Mouse (Mus musculus): ENCODE data around the gene Mllt3.

Mllt3 gene

DNA sequence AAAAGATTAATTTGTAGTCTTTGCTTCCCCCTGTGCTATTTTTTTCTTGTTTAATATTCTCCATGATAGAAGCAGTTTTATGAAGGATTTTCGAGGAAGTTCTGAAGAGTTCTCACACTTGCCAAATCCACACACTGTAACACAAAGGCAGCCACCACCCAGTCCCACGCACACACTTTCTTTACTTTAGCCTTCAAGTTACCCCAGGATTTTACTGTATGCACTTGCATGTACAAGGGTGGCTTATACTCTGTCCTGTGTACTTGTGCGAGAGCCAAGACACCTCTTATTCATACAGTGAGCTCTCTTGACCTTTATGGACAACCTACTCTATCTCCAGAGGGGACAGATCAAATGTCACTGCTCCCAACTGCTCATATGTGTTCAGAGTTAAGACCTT lies 209.5 kb downstream of the Mllt3 start:
- no peak for DNase-seq (ENCODE audit: low spot score in 2 of 2)

DNA sequence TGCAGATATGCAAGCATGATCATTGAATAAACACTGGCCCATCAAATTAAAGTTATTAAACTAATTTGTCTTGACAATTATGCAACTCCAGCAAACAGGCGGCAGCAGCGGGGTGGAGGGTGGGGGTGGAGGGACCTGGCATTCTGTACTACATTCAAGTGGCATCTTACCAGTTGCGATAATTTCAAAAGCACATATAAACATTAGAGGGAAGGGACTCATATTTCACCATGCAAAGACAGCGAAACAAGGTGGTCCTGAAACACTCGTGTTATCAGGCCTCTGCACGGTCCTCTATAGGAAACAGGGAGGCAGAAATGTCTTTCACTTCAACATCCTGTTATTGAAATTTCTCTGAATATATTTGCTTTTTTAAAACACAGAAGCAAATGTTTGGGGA lies 210.0 kb downstream of the Mllt3 start:
- no peak for DNase-seq (ENCODE audit: low spot score in 2 of 2)

DNA sequence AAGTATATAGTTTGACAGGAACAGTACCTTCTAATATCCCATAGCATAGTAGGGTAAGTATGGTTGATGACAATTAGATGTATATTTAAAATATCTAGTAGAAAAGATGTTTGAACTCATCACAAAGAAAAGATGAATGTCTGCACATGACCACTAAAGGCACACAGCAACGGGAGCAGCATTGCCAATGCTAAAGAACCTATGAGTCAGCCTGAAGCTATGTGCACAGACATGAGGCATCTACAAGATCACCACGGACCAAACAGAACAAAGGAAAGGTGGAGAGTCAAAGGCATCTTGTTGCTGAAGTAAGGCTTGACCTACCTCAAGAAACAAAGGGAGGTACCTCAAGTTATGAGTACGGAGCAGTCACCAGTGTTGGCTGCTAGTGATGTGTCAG lies 212.3 kb downstream of the Mllt3 start:
- DNase-seq (ENCODE audit: low spot score in 2 of 2), result no peak

- no peak for DNase-seq (ENCODE audit: low spot score in 2 of 2)
These were observed 214.0 kb downstream of the Mllt3 start for GRCm38 (mm10) chr4:87819182-87819581.

DNA sequence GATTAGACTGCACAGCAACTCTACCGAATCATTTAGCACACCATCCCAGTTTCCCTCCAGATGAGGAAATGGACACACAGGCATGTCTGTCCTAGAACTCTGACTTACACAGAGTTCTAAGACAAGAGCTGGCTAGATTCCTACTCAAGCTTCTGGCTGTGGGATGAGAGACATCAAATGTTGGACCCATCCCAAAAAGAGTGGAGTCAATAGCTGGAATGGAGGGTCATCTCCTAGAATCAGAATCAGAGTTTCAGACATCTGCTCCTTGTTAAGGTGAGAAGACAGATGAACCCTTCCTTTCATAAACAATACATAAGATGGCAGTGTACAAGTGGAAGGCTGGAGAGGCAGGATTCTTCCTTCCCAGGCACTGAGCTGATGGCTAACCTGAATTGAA lies 214.9 kb downstream of the Mllt3 start:
- no peak for DNase-seq (ENCODE audit: low spot score in 2 of 2)

DNA sequence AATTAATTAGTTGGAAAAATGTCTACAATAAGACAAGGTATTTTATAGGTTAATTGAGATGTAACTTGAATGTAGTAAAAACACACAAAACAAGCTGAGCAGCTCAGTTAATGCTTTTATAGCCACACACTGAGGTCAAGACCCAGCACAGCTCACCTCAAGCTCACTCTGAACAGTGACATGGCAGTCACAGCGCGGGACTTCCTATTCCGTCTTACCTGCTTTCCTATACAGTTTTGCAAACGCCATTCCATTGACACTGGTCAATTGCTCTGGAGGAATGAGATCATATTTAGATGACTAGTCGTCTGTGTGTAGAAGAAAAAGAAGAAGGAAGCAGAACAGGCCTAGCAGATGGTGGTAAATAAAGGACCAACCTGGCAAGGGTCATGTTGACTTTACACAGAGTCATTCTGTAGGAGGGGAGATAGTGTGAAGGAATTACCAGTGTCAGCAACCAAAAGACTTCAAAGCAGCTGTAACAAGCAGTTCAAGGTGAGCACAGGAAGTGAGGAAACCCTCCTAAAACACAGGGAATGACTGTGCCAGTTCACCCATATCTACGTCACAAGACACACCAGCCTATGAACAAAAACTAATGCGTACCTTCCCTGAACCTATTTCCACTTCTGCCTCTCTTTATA lies 217.6 kb downstream of the Mllt3 start:
- DNase-seq (ENCODE audit: low spot score in 2 of 2), result no peak

GRCm38 (mm10) chr4:87811899-87812298 lies 221.3 kb downstream of the Mllt3 start:
- DNase-seq (ENCODE audit: low spot score in 2 of 2), result no peak

GRCm38 (mm10) chr4:87806196-87806987 lies 226.8 kb downstream of the Mllt3 start:
- DNase-seq (ENCODE audit: low spot score in 2 of 2), result no peak

DNA sequence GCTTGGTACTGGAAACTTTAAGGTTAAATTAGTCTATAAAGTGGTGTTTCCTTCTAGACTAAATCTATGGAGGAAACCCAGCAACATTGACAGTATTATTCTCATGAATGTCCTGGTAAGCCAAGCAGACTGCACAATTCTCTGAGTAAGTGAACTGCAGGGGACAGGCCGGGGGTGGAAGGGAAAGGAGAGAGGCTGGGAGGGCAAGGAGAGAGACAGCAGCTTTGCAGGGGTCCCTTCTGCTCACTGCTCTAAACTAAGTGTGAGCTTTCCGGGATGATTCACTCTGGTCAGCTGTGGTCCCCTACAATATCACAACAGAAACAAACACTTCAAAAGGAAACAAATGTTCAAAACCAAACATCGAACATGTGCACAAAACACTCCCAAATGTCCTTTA lies 228.6 kb downstream of the Mllt3 start:
- DNase-seq (ENCODE audit: low spot score in 2 of 2), result no peak

- DNase-seq (ENCODE audit: low spot score in 2 of 2), result no peak
These were observed 229.9 kb downstream of the Mllt3 start for GRCm38 (mm10) chr4:87803313-87803712.

GRCm38 (mm10) chr4:87802140-87802539 lies 231.0 kb downstream of the Mllt3 start:
- no peak for DNase-seq (ENCODE audit: low spot score in 2 of 2)

DNA sequence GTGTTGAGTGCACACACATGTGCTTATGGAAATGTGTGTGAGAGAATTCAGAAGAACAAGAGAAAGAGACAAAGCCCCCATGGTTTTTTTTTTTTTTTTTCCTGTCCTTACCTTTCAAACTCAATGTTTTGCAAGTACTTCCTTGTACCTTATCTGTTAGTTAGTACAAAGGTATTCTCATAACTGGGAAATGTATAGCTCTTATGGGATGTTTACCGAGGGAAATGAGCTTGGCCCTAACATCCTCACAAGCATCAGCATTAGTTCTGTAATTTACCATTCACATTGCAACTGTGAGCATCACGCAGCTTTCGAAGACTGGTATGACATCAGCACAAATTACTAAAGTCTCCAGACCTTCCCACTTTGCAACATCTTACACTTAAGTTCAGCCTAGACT lies 231.8 kb downstream of the Mllt3 start:
- DNase-seq (ENCODE audit: low spot score in 2 of 2), result no peak

- no peak for DNase-seq (ENCODE audit: low spot score in 2 of 2)
These were observed 232.9 kb downstream of the Mllt3 start for GRCm38 (mm10) chr4:87800276-87800675.

DNA sequence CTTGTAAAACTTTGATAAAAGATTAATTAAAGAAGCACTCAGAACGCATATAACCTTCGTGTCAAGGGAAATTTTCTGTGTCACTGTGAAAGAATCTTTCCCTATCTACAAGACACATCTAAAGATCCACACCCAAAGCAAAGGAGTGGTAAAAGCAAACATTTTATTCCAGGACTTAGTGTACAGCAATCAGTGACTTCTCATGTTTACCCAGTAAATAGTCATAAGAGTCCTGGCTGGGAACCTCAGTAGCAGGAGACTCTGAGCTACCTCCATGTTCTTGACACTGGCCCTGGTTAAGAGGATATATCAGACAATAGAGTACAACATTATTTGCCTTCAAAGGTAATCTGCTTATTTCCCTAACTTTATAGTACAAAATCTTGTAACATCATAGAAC lies 233.7 kb downstream of the Mllt3 start:
- no peak for DNase-seq (ENCODE audit: low spot score in 2 of 2)

- no peak for DNase-seq (ENCODE audit: low spot score in 2 of 2)
These were observed 237.9 kb downstream of the Mllt3 start for GRCm38 (mm10) chr4:87795261-87795660.

- DNase-seq (ENCODE audit: low spot score in 2 of 2), result no peak
These were observed 238.9 kb downstream of the Mllt3 start for GRCm38 (mm10) chr4:87794216-87794615.

DNA sequence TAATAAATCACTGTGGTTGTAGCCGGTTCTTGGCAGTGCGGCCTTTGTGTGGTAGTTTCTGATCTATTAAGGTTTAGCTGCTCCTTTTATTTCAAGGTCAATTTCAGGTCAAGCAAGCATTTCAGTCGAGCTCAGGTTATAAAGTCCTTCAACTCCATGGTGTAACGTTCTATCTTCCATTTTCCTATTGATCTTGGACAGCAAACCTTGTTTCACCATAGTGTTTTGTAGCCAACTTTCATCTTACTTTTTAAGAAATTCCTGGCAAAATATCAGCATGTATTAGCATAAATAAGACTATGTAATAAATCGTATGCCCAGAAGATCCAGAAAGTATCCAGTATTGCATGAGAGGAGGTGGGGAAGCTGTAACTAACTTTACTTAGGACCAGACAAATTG lies 240.7 kb downstream of the Mllt3 start:
- DNase-seq (ENCODE audit: low spot score in 2 of 2), result no peak

DNA sequence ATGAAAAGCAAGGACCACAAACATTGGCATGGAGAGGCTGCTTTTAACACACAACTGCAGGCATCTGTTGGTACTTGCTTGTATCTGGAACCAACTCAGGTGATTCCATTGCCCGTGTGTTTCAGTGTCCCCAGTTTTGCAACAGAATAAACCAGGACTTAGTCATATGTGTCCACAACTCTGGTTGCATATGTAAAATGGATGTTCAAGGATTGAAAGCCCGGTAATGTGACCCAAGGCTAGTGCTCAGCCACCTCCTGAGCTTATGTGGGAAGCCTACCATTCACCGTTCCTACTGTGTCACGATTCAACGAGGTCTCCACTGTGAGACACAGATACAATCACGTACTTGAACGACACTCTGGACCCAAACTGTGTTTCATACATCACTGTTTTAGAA lies 243.7 kb downstream of the Mllt3 start:
- DNase-seq (ENCODE audit: low spot score in 2 of 2), result no peak

GRCm38 (mm10) chr4:87788691-87789090 lies 244.5 kb downstream of the Mllt3 start:
- DNase-seq (ENCODE audit: low spot score in 2 of 2), result peak; percentile 22 to 49

GRCm38 (mm10) chr4:87785132-87786074 lies 247.8 kb downstream of the Mllt3 start:
- no peak for DNase-seq (ENCODE audit: low spot score in 2 of 2)

DNA sequence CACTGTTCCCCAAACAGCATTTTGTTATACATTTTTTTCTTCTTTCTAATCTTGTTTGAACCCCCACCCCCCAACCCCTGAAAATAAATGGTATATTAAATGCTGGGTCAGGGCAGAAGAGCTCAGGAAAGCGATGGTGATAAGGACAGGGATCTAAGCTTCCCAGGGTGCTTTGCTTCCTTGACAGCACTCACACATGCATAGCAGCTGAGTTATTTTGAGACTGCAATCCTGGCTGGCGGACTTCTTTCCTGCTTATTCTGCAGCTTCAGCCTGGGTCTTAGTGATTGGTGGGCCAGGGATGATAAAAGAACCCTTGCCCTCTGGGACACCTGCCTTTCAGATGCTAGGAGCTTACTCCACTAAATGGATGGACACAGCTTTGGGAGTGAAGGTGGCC lies 249.4 kb downstream of the Mllt3 start:
- DNase-seq (ENCODE audit: low spot score in 2 of 2), result no peak

- DNase-seq (ENCODE audit: low spot score in 2 of 2), result no peak
These were observed 251.2 kb downstream of the Mllt3 start for GRCm38 (mm10) chr4:87781971-87782370.

Data from spleen, postnatal 14 days (tissue).